Mouse (Mus musculus) brain, embryonic 14.5 days (tissue): ENCODE results near the gene Cant1.

Experiments
- CTCF ChIP-seq: fragments of 200-500 bp; IDR thresholded peaks from 2 replicates; pipeline ENCODE4 v1.5.1; 2012; ENCODE audit warnings: inconsistent platforms, mild to moderate bottlenecking, moderate library complexity, borderline replicate concordance; ENCODE audit not compliant: insufficient read depth, insufficient read length; ENCODE audit errors: extremely low read depth
- POLR2A ChIP-seq: fragments of 200-500 bp; IDR thresholded peaks from 2 replicates; pipeline ENCODE4 v1.6.1; 2012; ENCODE audit warnings: mild to moderate bottlenecking, inconsistent platforms, borderline replicate concordance; ENCODE audit not compliant: poor library complexity, insufficient read depth, insufficient read length, severe bottlenecking; ENCODE audit errors: extremely low read depth

GRCm38 (mm10) chr11:118416046-118416445 lies 2.8 kb downstream of the Cant1 start:
- TF ChIP-seq CTCF (no peak), POLR2A (no peak)
